Mouse (Mus musculus) brain, embryonic 14.5 days (tissue): ENCODE measurements around the gene Card19.

ENCODE experiments used
- CTCF ChIP-seq: fragments of 200-500 bp; IDR thresholded peaks from 2 replicates; pipeline ENCODE4 v1.5.1; 2012; ENCODE audit warnings: inconsistent platforms, mild to moderate bottlenecking, moderate library complexity, borderline replicate concordance; ENCODE audit not compliant: insufficient read depth, insufficient read length; ENCODE audit errors: extremely low read depth
- POLR2A ChIP-seq: fragments of 200-500 bp; IDR thresholded peaks from 2 replicates; pipeline ENCODE4 v1.6.1; 2012; ENCODE audit warnings: mild to moderate bottlenecking, inconsistent platforms, borderline replicate concordance; ENCODE audit not compliant: poor library complexity, insufficient read depth, insufficient read length, severe bottlenecking; ENCODE audit errors: extremely low read depth

GRCm38 (mm10) chr13:49186798-49187287 is 29.0 kb downstream of the Card19 start:
- TF ChIP-seq POLR2A = no peak
- no peak for TF ChIP-seq CTCF
